Mouse (Mus musculus): ENCODE measurements around the gene Insm2.
"Not testable (repeated sequence)": the region's sequence is repeated elsewhere in the genome, so short reads cannot be mapped to it uniquely, and the experiment has no call there.

Gene Insm2

GRCm38 (mm10) chr12:55598887-55599561 is at the start of gene Insm2:
Gene Insm2 (plus strand): TSS chr12:55599427.
- in situ Hi-C loops (cut with MboI, MseI) = no loop called here

- in situ Hi-C loops (cut with MboI, MseI) = not testable (repeated sequence)
These were observed 44.3 kb upstream of the Insm2 start for GRCm38 (mm10) chr12:55554901-55555300.

GRCm38 (mm10) chr12:55557866-55558265 is 41.4 kb upstream of the Insm2 start:
- in situ Hi-C loops (cut with MboI, MseI) = no loop called here

- in situ Hi-C loops (cut with MboI, MseI) = no loop called here
These were observed 39.9 kb upstream of the Insm2 start for GRCm38 (mm10) chr12:55559184-55559855.

GRCm38 (mm10) chr12:55560025-55560690 is 39.1 kb upstream of the Insm2 start:
- in situ Hi-C loops (cut with MboI, MseI) = no loop called here

- in situ Hi-C loops (cut with MboI, MseI) = no loop called here
These were observed 35.5 kb upstream of the Insm2 start for GRCm38 (mm10) chr12:55563742-55564141.

GRCm38 (mm10) chr12:55564187-55564963 is 34.9 kb upstream of the Insm2 start:
- in situ Hi-C loops (cut with MboI, MseI) = no loop called here

- in situ Hi-C loops (cut with MboI, MseI) = no loop called here
These were observed 34.0 kb upstream of the Insm2 start, which contains the start of gene Aldoart2 for GRCm38 (mm10) chr12:55565206-55565605. Gene Aldoart2 (plus strand): TSS chr12:55565239.

- in situ Hi-C loops (cut with MboI, MseI) = no loop called here
These were observed 33.4 kb upstream of the Insm2 start for GRCm38 (mm10) chr12:55565867-55566266.

GRCm38 (mm10) chr12:55566837-55567236 is 32.4 kb upstream of the Insm2 start:
- in situ Hi-C loops (cut with MboI, MseI) = no loop called here

- in situ Hi-C loops (cut with MboI, MseI) = no loop called here
These were observed 30.8 kb upstream of the Insm2 start for GRCm38 (mm10) chr12:55568466-55568865.

GRCm38 (mm10) chr12:55569676-55570075 is 29.6 kb upstream of the Insm2 start:
- in situ Hi-C loops (cut with MboI, MseI) = no loop called here

- in situ Hi-C loops (cut with MboI, MseI) = no loop called here
These were observed 28.6 kb upstream of the Insm2 start for GRCm38 (mm10) chr12:55570646-55571045.

- in situ Hi-C loops (cut with MboI, MseI) = no loop called here
These were observed 28.0 kb upstream of the Insm2 start for GRCm38 (mm10) chr12:55571181-55571580.

GRCm38 (mm10) chr12:55571661-55572060 is 27.6 kb upstream of the Insm2 start:
- in situ Hi-C loops (cut with MboI, MseI) = no loop called here

GRCm38 (mm10) chr12:55573089-55573488 is 26.1 kb upstream of the Insm2 start:
- in situ Hi-C loops (cut with MboI, MseI) = no loop called here

GRCm38 (mm10) chr12:55573794-55574193 is 25.4 kb upstream of the Insm2 start:
- in situ Hi-C loops (cut with MboI, MseI) = no loop called here

GRCm38 (mm10) chr12:55586936-55587335 is 12.3 kb upstream of the Insm2 start:
- in situ Hi-C loops (cut with MboI, MseI) = loop anchor here (10.0 kb wide), 1 partner anchor 1608 kb away; the partner anchor contains the start of gene Slc25a21

GRCm38 (mm10) chr12:55598537-55598886 is 715 bp upstream of the Insm2 start:
- in situ Hi-C loops (cut with MboI, MseI) = no loop called here

- in situ Hi-C loops (cut with MboI, MseI) = no loop called here
These were observed 644 bp downstream of the Insm2 start for GRCm38 (mm10) chr12:55599639-55600502.

- in situ Hi-C loops (cut with MboI, MseI) = no loop called here
These were observed 1.3 kb downstream of the Insm2 start for GRCm38 (mm10) chr12:55600503-55600994.
